Mouse (Mus musculus) thymus, adult 2 months (tissue): ENCODE measurements around the gene Txnl4b. TPM values are rescaled to one million over a fixed set of nuclear protein-coding genes. Genes with fewer than 3 reads are reported as not detected.
A peak's percentile ranks its signal among the peaks of the same experiment; 100 is the strongest.

Experiments used
- DNase-seq: peaks from one replicate; pipeline ENCODE4 v3.0.0; 2021
- H3K27ac ChIP-seq: fragments of 200-500 bp; 2 replicates; pipeline ENCODE4 v1.5.1; 2012; ENCODE audit warnings: low read length, control low read depth; ENCODE audit not compliant: control insufficient read depth, insufficient read depth
- H3K27me3 ChIP-seq: fragments of 200-500 bp; 2 replicates; pipeline ENCODE4 v1.6.1; 2012; ENCODE audit warnings: mild to moderate bottlenecking, low read length, moderate library complexity, mixed read lengths; ENCODE audit not compliant: control insufficient read depth, insufficient read depth
- H3K36me3 ChIP-seq: fragments of 200-500 bp; 2 replicates; pipeline ENCODE4 v1.6.1; 2012; ENCODE audit warnings: mild to moderate bottlenecking, low read length, moderate library complexity; ENCODE audit not compliant: control insufficient read depth, insufficient read depth
- H3K4me1 ChIP-seq: fragments of 200-500 bp; replicated peaks from 2 replicates; pipeline ENCODE4 v1.6.1; 2012; ENCODE audit warnings: low read length; ENCODE audit not compliant: control insufficient read depth, insufficient read depth
- H3K4me3 ChIP-seq: fragments of 200-500 bp; 2 replicates; pipeline ENCODE4 v1.5.1; 2012; ENCODE audit warnings: mild to moderate bottlenecking, low read length, control low read depth, moderate library complexity; ENCODE audit not compliant: control insufficient read depth, insufficient read depth
- CTCF ChIP-seq: fragments of 200-500 bp; IDR thresholded peaks from 2 replicates; pipeline ENCODE4 v1.5.1; 2012; ENCODE audit warnings: mild to moderate bottlenecking, control low read depth, low read length, moderate library complexity, borderline replicate concordance; ENCODE audit not compliant: control insufficient read depth, poor library complexity, insufficient read depth; ENCODE audit errors: extremely low read depth
- POLR2A ChIP-seq: fragments of 200-500 bp; IDR thresholded peaks from 2 replicates; pipeline ENCODE4 v1.6.1; 2012; ENCODE audit warnings: mild to moderate bottlenecking, low read length, control low read depth, moderate library complexity; ENCODE audit not compliant: control insufficient read depth, poor library complexity, insufficient read depth; ENCODE audit errors: extremely low read depth
- WGBS: fragments of 180-500 bp; shearing (Covaris S2); methylation state at CpG from one replicate; pipeline ENCODE4 v1.1.7; 2018; 5-methylcytosine and 5-hydroxymethylcytosine counted together
- polyA plus RNA-seq: library from polyadenylated mRNA; depleted of rRNA; stranded (reverse); fragments of >200 nt; gene quantifications from 2 replicates; pipeline ENCODE4 v1.2.3, GENCODE M21; 2012; rRNA removed

The Txnl4b gene
- polyA plus RNA-seq, 1 experiment, result 8.0 TPM

GRCm38 (mm10) chr8:109609153-109609502 is 43.4 kb downstream of the Txnl4b start:
- no peaks in the 10 kb centered on the region for H3K36me3 ChIP-seq
- no peak overlapping the region for H3K4me3 ChIP-seq
- peaks cover 8% of the 10 kb centered on the region for H3K4me1 ChIP-seq
- DNase-seq, result no peak
- H3K27me3 ChIP-seq, result no peaks in the 10 kb centered on the region
- TF ChIP-seq POLR2A, result no peak
- peak overlapping the region; percentile 86 for H3K27ac ChIP-seq
- 27% methylated on average over 5 of the region's 5 CpGs for WGBS

- DNase-seq, result no peak
- Histone ChIP-seq H3K4me3 (peak within 1 kb of the TSS; percentile 37), H3K27ac (no peak within 1 kb of the TSS), H3K27me3 (no peaks in the 10 kb centered on the region), H3K4me1 (peaks cover 2% of the 10 kb centered on the region; the same call in 1 of the 2 replicates), H3K36me3 (no peaks in the 10 kb centered on the region)
- 27% methylated on average over 27 of the region's 27 CpGs for WGBS
- TF ChIP-seq CTCF (no peak), POLR2A (no peak)
Observed at GRCm38 (mm10) chr8:109614243-109615210, 48.8 kb downstream of the Txnl4b start, which contains the start of gene Pkd1l3. Pkd1l3 (plus strand) TSS chr8:109614517.

GRCm38 (mm10) chr8:109615569-109615968 is 49.9 kb downstream of the Txnl4b start:
- Histone ChIP-seq H3K27me3 (no peaks in the 10 kb centered on the region), H3K4me3 (no peak overlapping the region), H3K27ac (no peak overlapping the region), H3K36me3 (no peaks in the 10 kb centered on the region), H3K4me1 (peaks cover 2% of the 10 kb centered on the region; the same call in 1 of the 2 replicates)
- no peak for DNase-seq
- WGBS, result 84% methylated on average over 3 of the region's 3 CpGs
- TF ChIP-seq POLR2A (no peak), CTCF (no peak)

Other genes starting within 250 kb of the Txnl4b start
- not detected in 2 replicates for gene Pmfbp1, start 71.9 kb upstream of the Txnl4b start, polyA plus RNA-seq
- gene Dhx38, start within 50 bp of the Txnl4b start, polyA plus RNA-seq, result 36.7 and 41.7 TPM in 2 replicates
- gene Hp, start 13.3 kb downstream of the Txnl4b start, polyA plus RNA-seq, result 45.3 and 53.6 TPM in 2 replicates
- gene Dhodh, start 42.8 kb downstream of the Txnl4b start, polyA plus RNA-seq, result 34.7 and 35.0 TPM in 2 replicates
- gene Pkd1l3, start 48.6 kb downstream of the Txnl4b start, polyA plus RNA-seq, result 0.34 and 0.37 TPM in 2 replicates
- 60.3 and 67.8 TPM in 2 replicates for gene Ist1, start 127.4 kb downstream of the Txnl4b start, polyA plus RNA-seq
- gene Zfp821, start 139.7 kb downstream of the Txnl4b start, polyA plus RNA-seq, result 11.4 and 13.7 TPM in 2 replicates
- 20.3 and 23.9 TPM in 2 replicates for gene Atxn1l, start 171.8 kb downstream of the Txnl4b start, polyA plus RNA-seq
- gene Ap1g1, start 212.7 kb downstream of the Txnl4b start, polyA plus RNA-seq, result 40.3 and 42.2 TPM in 2 replicates